Mouse (Mus musculus): ENCODE measurements around the gene H2-DMa.
"Not testable (repeated sequence)": the region's sequence is repeated elsewhere in the genome, so short reads cannot be mapped to it uniquely, and the experiment has no call there.

H2-DMa gene

DNA sequence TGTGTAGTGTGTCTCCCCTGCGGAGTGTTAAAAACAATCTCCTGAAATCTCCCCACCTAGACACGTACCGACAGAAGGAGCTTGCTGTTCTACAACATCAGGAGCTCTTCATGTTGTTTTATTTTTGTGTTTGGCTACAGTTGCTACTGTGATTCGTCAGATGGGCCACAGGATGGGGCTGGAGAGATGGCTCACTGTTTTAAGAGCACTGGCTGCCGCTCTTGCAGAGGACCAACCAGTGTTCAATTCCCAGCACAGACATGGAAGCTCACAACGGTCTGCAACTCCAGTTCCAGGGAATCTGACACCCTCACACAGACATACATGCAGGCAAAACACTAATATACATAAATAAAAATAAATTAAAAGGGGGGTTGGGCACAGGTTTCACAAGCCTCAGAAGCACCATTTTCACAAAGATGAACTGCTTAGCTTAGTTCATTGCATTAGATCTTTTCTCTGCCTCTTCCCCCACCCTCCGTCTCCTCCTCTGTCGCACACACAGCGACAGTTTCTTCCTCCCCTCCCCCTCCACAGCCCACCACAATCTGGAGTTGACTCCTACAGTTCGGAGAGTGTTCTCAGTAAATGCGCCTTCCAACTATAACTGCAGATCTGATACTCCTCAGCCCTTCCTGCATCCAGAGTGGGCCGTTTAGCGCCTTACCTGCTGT is 9.1 kb downstream of the H2-DMa start:
- no peak for DNase-seq

DNA sequence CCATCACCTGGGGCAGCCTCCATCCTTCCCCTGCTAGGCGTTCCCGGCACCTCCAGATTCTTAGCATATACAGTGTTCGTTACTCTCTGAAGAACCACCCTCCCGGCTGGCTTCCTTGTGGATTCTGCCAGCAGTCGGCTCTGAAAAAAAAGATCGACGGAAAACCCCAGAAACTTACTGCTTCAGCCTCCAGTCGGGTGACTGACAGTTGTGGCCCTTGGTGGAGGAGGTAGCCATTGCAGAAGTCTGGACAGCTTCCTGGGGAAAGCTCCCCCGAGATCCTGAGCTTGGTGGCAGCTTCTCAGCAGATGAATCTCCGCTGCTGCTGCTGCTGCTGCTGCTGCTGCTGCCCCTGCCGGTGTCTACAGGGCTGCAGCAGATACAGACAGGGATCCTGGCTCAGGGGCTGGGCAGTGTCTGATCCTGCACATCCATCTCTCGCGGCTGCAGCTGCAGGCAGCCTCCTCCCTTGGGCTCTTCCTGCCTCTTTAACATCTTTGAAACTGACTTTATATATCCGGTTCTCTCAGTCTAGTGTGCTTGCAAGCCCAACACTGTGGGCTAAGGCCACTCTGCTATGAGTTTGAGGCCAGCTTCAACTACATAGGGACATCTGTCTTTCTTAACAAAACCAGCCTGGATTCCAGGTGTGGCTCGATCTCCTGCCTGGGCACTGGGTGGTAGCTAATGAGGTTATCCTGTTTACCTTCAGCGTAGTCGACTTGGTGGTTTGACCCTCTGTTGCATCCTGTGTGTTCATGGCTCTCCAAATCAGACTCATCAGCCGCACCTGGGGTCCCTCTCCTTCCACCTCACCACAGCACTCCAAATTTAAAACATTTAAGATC is 9.8 kb downstream of the H2-DMa start:
- no peak for DNase-seq

DNA sequence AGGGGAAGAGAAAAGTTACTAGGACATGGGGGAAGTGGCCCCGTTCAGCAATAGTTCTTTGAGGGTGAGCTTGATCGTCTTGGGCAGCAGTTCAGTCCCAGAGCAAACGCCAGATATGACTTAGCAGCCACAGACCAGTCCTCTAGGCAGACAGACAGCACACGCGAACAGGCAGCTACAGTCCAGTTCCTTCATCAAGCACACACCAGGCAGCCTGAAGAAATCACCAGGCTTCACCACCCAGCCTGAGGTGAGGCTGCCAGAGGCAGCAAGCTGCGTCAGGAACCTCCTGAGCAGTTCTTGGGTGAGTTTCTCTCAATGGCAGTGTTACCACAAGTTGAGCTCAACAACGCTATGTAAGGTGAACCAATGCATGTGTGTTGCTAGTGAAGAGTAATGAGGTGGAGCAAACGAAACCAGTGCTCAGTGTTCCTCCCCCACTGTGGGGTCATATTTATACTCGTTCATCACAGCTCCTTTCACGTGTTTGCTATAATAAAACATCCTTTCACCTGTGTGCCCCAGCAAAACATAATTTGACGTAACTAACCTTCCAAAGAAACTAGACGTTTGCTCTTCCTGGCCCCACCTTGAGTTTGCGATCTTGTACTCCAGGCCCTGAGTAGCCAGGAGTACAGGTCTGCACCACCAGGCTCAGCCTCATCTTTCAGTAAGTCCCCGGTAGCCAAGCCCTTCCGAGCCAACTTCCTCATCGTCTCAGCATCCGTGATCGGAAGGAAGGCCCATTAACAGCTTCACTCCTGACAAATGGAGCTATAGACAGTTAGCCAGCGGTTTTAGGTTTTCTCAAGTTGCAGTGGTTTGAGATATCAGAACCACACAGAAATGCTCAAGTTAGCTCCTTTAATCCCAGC is 11.0 kb downstream of the H2-DMa start:
- DNase-seq: no peak

DNA sequence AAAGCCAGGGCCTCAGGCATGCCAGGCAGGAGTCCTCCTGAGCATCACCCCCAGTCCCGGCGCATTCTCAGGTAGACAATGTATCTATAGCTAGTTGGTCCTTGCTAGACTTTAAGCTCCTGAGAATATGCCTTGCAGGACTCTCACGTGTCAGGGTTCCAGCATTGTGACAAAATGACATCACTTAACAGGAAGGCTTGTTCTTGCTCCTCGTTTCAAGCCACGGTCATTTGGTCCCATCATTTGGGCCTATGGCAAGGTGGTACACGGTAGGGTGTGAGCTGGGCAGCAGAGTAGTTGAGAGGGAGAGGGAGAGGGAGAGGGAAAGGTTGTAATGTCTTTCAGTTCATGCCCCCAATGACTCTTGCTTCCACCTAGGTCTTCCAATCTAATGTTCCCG is 12.6 kb downstream of the H2-DMa start:
- no peak for DNase-seq

DNA sequence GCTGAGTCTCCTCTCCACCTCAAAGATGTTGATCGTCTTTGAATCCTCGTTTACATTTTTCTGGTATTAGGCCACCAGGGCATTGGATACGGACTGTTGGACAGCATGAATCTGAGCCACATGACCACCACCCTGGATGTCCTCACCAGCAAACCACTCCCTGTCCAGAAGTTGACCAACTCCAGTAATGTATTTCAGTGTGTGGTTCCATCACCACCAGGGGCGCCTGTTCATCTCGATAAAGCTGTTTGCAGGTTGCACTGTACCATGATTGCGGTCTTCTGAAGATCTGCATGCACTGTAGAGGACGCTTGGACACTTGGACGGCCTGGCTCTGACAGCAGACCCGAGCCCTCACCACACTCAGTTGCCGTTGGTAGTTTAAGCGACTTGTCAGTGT is 13.9 kb downstream of the H2-DMa start:
- peak; percentile 36 for DNase-seq

DNA sequence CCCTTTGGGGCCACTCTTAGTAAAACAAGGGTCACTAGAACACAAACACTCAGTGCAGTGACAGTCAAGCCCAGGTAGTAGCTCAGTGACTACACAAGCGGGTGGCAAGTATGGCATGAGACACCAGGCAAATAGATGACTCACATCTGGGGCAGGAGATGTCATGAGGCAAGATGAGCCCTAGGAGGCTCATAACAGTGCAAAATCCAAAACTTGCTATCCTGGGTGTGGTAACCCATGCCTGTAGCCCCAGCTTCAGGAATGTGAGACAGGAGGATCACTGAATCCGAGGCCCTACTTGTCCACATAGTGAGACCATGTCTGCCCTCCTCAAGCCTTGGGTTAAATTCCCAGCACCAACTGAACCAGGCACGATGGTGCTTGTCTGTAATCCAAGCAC is 15.1 kb downstream of the H2-DMa start:
- DNase-seq: no peak

DNA sequence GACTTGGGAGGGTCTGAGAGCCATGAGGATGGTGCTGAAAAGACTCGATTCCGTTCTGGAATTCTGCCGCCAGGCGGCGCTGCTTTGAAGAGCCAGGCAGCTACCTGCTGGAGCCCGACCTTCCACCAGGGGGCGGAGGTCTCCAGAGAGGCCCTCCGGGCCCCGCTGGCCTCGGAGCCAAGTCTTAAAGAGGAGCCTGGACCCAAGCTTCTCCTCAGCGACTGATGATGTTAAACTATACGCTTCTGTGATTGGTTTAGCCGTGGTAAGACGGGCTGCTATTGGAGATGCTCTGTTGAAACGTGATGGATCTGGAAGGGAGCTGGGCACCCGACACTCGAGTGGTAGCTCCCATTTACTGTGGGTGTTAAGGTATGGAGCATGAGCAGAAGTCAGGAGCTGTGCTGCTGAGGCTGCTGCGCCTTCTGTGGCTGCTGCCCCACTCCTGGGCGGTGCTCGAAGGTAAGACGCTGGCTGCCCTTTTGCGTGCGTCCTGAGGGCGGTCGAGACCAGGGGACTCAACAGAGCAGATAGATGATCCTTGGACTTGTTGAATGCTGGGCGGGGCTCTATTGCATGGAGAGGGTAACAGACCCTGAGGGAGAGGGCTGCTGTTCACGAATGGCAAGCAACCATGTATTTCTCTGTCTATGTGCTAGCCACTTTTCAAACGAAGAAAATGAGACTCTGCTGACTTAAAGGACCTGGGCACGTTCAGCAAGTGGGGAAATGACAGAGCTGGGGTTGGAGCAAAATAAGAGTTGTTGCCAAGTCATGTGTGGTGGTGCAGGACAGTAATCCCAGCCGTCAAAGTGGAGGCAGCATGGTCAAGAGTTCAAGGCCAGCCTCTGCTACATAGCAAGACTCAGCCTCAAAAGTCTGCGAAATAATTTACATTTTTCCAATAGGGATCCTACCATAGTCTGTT is 16.2 kb downstream of the H2-DMa start:
- DNase-seq: peak; percentile 100

DNA sequence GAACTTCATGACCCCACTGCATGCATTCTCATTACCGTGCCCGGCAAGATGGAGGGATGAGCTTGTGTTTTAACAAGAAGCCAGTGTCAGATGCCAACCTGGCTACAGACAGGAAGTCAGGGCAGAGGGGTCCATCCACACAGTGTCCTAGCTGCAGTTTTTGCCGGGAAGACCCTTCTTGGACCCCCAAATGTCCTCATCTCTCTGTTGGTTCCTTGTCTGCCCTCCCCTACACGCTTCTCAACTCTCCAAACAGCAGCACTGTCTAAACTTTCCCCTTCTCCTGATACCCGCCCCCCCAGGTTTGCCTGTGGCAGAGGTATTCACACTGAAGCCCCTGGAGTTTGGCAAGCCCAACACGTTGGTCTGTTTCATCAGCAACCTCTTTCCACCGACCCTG is 18.3 kb downstream of the H2-DMa start:
- no peak for DNase-seq

DNA sequence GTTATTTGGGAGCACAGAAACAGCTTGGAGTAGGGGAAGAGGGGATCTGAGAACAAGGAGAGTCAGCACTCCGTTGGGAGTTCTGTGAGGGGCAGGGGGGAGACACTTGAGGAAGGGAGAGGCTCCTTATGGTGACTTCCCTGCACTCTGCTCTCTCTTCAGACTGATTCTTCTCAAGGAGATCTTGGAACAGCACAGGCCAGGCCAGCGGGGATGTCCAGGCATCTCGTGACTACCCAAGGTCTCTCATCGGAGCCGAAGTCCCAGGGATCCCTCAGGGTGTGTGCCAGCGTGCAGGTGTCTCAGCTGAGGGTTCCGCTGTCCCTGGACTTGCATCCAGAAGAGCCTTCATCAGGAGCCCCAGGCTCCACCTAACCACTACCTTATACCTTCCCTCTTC is 19.3 kb downstream of the H2-DMa start:
- no peak for DNase-seq

DNA sequence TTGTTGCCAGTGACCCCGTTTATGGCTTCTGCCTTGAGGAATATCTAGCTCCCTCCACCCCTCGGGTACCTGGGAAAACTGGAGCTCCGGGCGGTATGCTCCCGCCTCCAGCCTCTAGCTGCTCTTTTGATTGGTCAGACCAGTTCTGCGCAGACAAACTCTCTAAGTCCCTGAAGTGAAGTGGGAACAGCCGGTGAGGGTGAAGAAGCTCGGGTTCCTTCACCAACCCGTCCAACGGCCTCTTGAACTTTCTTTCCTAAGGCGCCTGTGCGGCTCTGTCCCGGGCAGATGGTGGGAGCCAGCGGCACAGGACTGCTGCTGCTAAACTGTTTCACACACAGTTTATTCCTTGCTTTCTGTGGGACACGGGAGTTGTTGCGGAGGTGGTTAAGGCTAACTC is 20.1 kb downstream of the H2-DMa start:
- peak; percentile 52 for DNase-seq

DNA sequence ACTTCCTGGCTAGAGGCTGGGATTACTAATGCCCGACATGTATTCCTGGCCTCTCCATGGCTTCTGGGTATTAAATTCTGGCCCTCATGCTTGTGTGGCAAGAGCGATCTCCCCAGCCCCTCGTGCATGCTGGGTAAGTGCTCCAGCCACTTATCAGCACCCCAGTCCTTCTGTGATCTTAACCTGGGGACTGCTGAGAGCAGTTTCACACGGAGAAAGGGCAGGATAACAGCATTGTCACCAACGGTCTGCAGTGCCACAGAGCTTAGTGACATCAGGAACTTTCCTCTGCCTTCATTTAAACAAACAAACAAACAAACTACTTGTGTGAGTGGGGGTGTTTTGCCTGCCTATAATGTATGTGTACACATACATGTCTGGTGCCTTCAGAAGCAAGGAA is 20.9 kb downstream of the H2-DMa start:
- DNase-seq: no peak

DNA sequence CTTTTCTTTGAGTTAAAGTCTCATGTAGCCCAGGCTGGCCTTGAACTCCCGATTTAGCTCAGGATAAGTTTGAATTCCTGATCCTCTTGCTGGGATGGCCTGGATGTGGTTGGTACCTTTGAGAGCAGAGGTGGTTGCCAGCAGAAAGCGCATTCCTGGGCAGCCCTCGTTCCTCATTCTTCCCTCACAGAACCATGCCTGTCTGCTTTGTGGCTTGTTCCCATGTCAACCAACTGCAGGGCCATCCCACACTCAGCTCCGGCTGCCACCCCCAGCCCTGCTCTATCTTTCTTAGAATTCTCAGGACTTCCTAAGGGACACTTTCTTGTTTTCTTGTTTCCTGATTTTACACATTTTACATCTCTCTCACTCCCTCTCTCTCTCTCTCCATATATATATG is 22.1 kb downstream of the H2-DMa start:
- no peak for DNase-seq

DNA sequence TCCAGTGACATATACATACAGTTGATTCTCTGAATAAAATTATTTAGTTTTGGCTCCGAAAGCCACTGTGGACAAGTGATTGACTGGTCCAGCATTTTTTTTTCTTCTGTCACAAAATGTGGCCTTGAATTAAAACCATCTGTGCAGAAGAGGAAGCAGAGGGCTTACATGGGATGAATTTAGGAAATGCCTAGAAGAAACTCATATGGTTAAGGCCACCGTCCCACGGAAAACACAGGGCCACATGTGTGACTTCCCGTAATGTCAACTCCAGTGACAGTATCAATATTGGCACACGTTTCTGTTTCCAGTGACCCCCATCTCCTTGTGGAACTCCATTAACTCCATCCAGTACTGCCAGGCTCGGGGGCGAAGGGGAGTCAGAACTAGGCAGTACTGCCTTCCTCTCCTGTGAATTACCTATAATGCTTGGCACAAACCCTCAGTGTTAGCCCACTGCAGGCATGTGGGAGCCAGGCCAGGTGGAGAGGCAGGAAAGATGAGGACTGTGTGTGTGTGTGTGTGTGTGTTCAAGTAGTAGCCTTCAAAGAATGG is 23.2 kb downstream of the H2-DMa start:
- DNase-seq: no peak

DNA sequence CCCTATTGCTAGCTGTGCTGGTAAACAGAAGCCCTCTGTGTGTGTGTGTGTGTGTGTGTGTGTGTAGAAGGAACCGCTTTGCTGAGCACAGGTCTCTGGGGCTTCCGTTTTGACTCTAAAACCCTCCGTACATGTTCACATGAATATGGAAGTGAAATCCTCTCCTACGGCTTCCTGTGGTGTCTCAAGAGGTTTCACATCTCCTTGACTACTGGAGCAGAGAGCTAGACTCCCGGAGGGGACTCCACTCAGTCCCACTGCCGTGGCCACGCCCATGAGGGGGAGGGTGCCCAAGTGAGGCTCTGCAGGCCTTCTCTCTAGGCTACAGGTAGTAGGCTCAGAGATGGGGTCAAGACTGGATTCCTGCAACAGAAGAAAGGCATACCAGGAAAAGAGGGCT is 23.7 kb downstream of the H2-DMa start, which contains the start of gene H2-DMb2:
H2-DMb2 (plus strand) TSS at position 275 of the 400 bp plus-strand sequence.
- DNase-seq: peak; percentile 68

DNA sequence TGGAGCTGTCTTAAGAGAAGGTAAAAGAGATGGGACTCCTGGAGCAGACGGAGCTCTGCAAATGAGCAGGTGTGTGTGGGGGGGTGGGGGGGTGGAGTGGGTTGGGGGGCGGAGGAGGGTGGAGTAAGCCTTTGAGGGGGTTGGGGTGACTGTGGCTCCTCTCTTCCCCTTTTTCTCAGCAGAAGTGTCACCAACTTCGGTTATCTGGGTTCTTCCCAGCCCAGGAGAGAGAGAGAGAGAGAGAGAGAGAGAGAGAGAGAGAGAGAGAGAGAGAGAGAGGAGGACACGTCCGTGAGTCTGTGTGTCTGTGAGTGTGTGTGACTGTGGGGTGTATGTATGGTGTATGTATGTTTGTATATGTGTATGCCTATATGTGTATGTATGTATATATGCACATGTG is 24.1 kb downstream of the H2-DMa start:
- no peak for DNase-seq

DNA sequence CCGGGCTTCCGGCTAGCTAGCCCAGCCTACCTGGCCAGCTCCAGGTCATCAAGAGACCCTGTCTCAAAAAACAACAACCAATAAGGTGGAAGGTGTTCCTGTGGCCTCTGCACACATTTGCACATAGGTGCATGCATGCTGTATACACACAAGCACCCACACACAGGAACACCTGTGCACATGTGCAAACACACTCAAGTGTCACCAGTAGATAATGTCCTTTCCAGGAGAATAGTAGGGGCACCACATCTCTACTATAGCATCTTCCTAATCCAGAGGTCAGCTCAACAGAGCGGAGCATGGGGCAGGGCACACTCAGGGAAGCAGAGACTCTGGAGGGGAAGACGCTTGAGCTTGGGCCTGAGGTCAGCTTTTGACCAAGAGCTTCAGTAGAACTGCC is 24.9 kb downstream of the H2-DMa start:
- DNase-seq: not testable (repeated sequence)

DNA sequence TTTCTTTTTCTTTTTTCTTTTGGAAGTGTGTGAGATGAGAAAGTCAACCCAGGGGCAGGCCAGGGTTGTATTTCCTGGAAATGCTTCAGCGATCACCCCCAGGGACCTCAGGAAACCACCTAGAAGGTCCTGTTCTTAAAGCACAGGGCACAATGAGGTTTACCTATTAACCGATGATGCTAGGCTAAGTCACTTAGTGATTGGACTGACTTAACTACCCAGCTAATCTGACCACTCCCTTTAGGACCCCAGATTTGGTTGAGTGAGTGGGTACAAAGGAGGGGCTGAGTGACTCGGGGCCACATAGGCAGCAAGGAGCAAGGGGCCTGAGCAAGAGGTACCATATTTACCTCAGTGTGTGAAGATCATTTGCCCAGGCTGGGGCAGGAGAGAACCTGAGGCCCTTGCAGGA is 25.6 kb downstream of the H2-DMa start:
- no peak for DNase-seq

DNA sequence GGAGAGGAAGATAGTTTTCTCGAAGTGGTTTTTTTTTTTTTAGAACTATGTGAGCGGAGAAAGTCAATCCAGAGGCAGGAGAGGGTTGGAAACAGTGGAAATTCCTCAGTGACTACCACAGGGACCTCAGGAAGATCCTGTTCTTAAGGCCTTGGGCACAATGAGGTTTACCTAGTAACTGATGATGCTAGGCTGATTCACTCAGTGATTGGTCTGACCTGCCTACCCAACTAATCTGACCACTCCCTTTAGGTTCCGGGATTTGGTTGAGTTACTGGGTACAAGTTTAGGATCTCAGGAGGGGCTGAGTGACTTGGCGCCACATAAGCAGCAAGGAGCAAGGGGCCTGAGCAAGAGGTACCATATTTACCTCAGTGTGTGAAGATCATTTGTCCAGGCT is 33.6 kb downstream of the H2-DMa start, which contains the start of gene H2-DMb1:
H2-DMb1 (plus strand) TSS at position 150 of the 400 bp plus-strand sequence.
- DNase-seq: peak; percentile 74

DNA sequence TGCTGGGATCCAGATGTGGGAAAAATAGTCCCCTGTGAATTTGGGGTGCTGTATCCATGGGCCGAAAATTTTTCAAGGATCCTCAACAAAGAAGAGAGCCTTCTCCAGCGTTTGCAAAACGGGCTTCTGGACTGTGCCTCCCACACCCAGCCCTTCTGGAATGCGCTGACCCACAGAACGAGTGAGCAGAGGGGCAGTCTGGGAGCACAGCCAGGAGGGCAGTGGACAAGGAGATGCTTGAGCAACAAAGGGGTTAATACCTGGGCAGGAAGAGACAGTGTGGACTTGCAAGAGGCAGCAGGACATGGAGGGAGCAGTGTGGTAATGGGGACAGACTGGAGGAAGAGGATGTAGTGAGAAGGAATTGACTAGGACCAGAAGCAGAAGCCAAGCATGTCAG is 36.2 kb downstream of the H2-DMa start:
- DNase-seq: no peak

DNA sequence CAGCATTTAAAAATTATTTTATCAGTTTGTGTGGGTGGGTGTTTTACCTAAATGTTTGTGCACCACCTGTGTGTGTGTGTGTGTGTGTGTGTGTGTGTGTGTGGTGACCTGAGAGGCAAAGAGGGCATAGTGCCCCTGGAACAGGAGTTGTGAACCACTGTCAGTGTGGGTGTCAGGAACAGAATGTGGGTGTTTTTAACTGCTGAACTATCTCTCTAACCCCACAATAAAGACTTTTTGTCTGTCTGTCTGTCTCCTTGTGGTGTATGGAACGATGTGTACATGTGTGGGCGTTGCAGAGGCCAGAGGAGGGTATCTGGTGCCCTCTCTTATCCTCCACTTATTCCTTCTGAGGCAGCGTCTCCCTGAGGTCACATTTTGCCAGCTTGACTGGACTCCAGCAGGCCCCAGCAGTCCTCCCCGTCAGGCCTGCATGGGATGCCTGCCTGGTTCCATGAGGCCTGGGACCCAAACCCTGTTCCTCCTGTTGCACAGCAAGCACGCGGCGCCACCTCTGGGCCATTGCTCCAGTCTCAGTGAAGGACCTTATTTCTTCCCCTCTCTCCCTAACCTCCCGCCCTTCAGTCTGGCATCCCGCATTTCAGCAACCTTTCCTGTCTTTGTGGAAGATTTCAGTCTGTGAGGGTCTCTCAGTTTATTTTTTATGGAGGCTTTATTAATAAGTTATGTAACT is 45.0 kb downstream of the H2-DMa start:
- peak; percentile 41 for DNase-seq

DNA sequence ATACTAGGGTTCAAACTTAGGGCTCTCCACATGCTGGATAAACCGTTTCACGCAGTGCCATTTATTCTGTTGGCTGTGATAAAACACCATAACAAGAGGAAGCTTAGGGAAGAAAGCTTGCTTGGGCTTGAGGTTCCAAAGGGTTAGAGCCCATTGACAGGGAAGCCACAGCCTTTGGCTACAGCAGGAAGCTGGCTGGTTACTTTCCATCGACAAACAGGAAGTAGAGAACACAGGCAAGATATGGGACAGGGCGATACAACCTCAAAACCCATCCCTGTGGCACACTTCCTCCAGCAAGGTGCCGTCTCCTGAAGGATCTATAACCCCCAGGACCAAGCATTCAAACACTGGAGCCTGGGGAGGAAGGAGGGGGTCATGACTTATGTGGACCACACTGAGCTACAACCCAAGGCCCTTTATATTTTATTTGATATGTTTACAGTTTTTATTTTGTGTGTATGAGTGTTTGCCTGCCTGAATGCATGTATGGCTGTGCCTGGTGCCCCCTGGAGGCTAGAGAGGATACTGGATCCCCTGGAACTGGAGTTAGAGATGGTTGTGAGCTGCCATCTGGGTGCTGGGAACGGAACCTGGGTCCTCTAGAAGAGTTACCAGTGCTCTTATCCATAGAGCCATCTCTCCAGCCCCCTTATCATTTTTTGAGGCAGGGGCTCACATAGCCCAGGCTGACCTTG is 45.8 kb downstream of the H2-DMa start:
- DNase-seq: no peak

Data from lung, postnatal 14 days (tissue).